Mouse (Mus musculus) thymus, adult 2 months (tissue): ENCODE data around the gene Hydin.

Experiments used
- CTCF ChIP-seq: fragments of 200-500 bp; IDR thresholded peaks from 2 replicates; pipeline ENCODE4 v1.5.1; 2012; ENCODE audit warnings: mild to moderate bottlenecking, control low read depth, low read length, moderate library complexity, borderline replicate concordance; ENCODE audit not compliant: control insufficient read depth, poor library complexity, insufficient read depth; ENCODE audit errors: extremely low read depth
- POLR2A ChIP-seq: fragments of 200-500 bp; IDR thresholded peaks from 2 replicates; pipeline ENCODE4 v1.6.1; 2012; ENCODE audit warnings: mild to moderate bottlenecking, low read length, control low read depth, moderate library complexity; ENCODE audit not compliant: control insufficient read depth, poor library complexity, insufficient read depth; ENCODE audit errors: extremely low read depth

GRCm38 (mm10) chr8:110657661-110658060 lies 390.9 kb downstream of the Hydin start:
- TF ChIP-seq CTCF, result no peak
- no peak for TF ChIP-seq POLR2A
